Comparison of ENCODE assay signal across 9 mouse cellular contexts in the genomic region with DNA sequence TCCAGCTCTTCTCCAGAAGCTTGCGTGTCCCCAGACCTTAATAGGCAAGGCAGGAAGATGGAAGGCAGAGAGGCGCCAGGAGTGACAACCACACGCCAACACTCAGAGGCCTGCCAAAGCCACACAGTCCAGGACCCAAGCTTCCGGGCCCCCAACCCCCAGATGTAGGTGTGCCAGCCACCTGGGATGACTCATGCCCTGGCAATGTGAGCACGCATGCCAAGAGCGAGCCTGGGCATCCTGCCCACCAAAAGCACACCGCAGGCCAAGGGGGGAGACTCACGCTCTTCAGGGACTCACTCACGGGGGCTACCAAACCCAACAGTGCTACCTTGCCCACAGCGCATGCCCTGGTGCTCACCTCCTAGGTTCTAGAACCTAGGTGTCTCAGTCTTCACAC. TPM values are rescaled to one million over a fixed set of nuclear protein-coding genes. Genes with fewer than 3 reads are reported as not detected.
DNase-seq lines count a peak whose midpoint lies in the region; ATAC-seq and TF ChIP-seq lines count a peak whose summit lies in the region.
"Had no signal": no experiment of that assay in that cellular context is flagged by ENCODE, and none has a peak within 500 bp of the region (broad histone marks: within the 10 kb centered on the region; RNA-seq: fewer than 3 reads in every experiment).

No protein-coding gene starts in this region.

- no peaks in the 10 kb centered on the region for H3K9me3 ChIP-seq in heart, postnatal 0 days (replicated peaks; ENCODE audit: control insufficient read depth, low read length)
- H3K9me3 ChIP-seq in stomach, embryonic 16.5 days (replicated peaks; ENCODE audit: control insufficient read depth, low read length), result no peaks in the 10 kb centered on the region

- TF ChIP-seq CTCF in liver, adult 2 months (IDR thresholded peaks at IDR 0.05; ENCODE audit: low read depth, low read length), result no peak
- no peak for TF ChIP-seq CTCF in heart, postnatal 0 days (IDR thresholded peaks at IDR 0.05; ENCODE audit: low read depth)

- 12% methylated on average over 10 of the region's 10 CpGs for WGBS in liver, adult 2 months
- WGBS in heart, postnatal 0 days, result 23% methylated on average over 10 of the region's 10 CpGs
- 41% methylated on average over 10 of the region's 10 CpGs for WGBS in stomach, embryonic 16.5 days

- peak overlapping the region; percentile 56 for H3K4me2 ChIP-seq in heart, postnatal 0 days (ENCODE audit: low read depth, low read length)
- H3K4me2 ChIP-seq in stomach, embryonic 16.5 days (ENCODE audit: low read depth, low read length), result peak overlapping the region; percentile 80

- ATAC-seq in heart, postnatal 0 days (ENCODE audit: insufficient read depth, low read depth), result peak; percentile 56
- peak; percentile 68 for ATAC-seq in stomach, embryonic 16.5 days (ENCODE audit: insufficient read depth, low FRiP score)
- no peak for ATAC-seq in monocyte, adult 5-6 weeks (replicated peaks; ENCODE audit: insufficient number of reproducible peaks, low FRiP score, low TSS enrichment, poor library complexity, severe bottlenecking)

- TF ChIP-seq EP300 in heart, postnatal 0 days (IDR thresholded peaks at IDR 0.05; ENCODE audit: low read depth), result no peak

- H3K27ac ChIP-seq in liver, adult 2 months (replicated peaks; ENCODE audit: insufficient read depth, low read depth, low read length), result peak overlapping the region; percentile 96
- H3K27ac ChIP-seq in heart, postnatal 0 days (ENCODE audit: low read depth), result no peak overlapping the region
- H3K27ac ChIP-seq in stomach, embryonic 16.5 days (ENCODE audit: low read length), result no peak overlapping the region
- H3K27ac ChIP-seq: macrophage had no signal

- peaks cover 2% of the 10 kb centered on the region; the same call in 1 of the 2 replicates for H3K36me3 ChIP-seq in liver, adult 2 months (ENCODE audit: control insufficient read depth, insufficient read depth, low read length)
- H3K36me3 ChIP-seq in heart, postnatal 0 days (replicated peaks; ENCODE audit: control insufficient read depth, insufficient read depth, low read length), result no peaks in the 10 kb centered on the region
- H3K36me3 ChIP-seq in stomach, embryonic 16.5 days (ENCODE audit: control insufficient read depth, insufficient read depth, low read length), result no peaks in the 10 kb centered on the region

- peak overlapping the region; percentile 55 for H3K4me3 ChIP-seq in liver, adult 2 months (ENCODE audit: insufficient read depth, low read depth, low read length)
- H3K4me3 ChIP-seq in heart, postnatal 0 days (ENCODE audit: low read depth, low read length), result peak overlapping the region; percentile 39
- peak overlapping the region; percentile 47 for H3K4me3 ChIP-seq in stomach, embryonic 16.5 days (replicated peaks; ENCODE audit: low read length)

- H3K4me1 ChIP-seq in liver, adult 2 months (ENCODE audit: control insufficient read depth, insufficient read depth, low read length), result peaks cover 5% of the 10 kb centered on the region
- peaks cover 19% of the 10 kb centered on the region for H3K4me1 ChIP-seq in heart, postnatal 0 days (ENCODE audit: control insufficient read depth, insufficient read depth)
- peaks cover 2% of the 10 kb centered on the region; the same call in 1 of the 2 replicates for H3K4me1 ChIP-seq in stomach, embryonic 16.5 days (ENCODE audit: control insufficient read depth, insufficient read depth, low read length)

- DNase-seq in liver, adult 2 months (ENCODE audit: extremely low read depth, low read depth, low spot score), result peak; percentile 85
- no peak for DNase-seq in liver
- DNase-seq in cerebellum, postnatal 25 days, result peak; percentile 74 to 83
- DNase-seq in heart, postnatal 0 days (ENCODE audit: low spot score), result no peak
- peak; percentile 61 for DNase-seq in kidney, postnatal 14 days
- DNase-seq in lung, postnatal 4 days, result peak; percentile 80 to 89

- peaks cover 5% of the 10 kb centered on the region; the same call in 1 of the 2 replicates for H3K79me2 ChIP-seq in liver, adult 2 months (ENCODE audit: control insufficient read depth, insufficient read depth, low read length)

- peak overlapping the region; percentile 61 for H3K9ac ChIP-seq in liver, adult 2 months (ENCODE audit: low read depth, low read length)
- H3K9ac ChIP-seq in heart, postnatal 0 days (replicated peaks; ENCODE audit: low read depth, low read length), result no peak overlapping the region
- H3K9ac ChIP-seq in stomach, embryonic 16.5 days (ENCODE audit: low read length), result no peak overlapping the region

- no peak for TF ChIP-seq POLR2A in liver, adult 2 months (IDR thresholded peaks at IDR 0.05; ENCODE audit: extremely low read depth, insufficient read depth, low read length)

- no peaks in the 10 kb centered on the region for H3K27me3 ChIP-seq in liver, adult 2 months (ENCODE audit: control insufficient read depth, insufficient read depth, low read length)
- H3K27me3 ChIP-seq in heart, postnatal 0 days (ENCODE audit: control insufficient read depth, insufficient read depth, low read length), result peaks cover 67% of the 10 kb centered on the region
- H3K27me3 ChIP-seq in stomach, embryonic 16.5 days (ENCODE audit: control insufficient read depth, insufficient read depth, low read length), result peaks cover 31% of the 10 kb centered on the region

RNA-seq across cellular contexts. Expression of a gene that starts 0.3 kb away (rescaled TPM):
- 3.5 and 4.4 TPM in 2 replicates for total RNA-seq in liver, adult 2 months (2014; rRNA removed)
- polyA plus RNA-seq in liver, adult 2 months (2012; rRNA removed), result 8.8 and 11.9 TPM in 2 replicates
- total RNA-seq in heart, postnatal 0 days (2014; rRNA removed; ENCODE audit: low replicate concordance), result 0.66 and 8.0 TPM in 2 replicates
- polyA plus RNA-seq in heart, postnatal 0 days (2015; fragmentation: Nextera tagmentation; extraction: Ambion mirVana), result 0.16 TPM in 2 replicates
- 3.4 and 5.9 TPM in 2 replicates for polyA plus RNA-seq in stomach, embryonic 16.5 days (2015; fragmentation: Nextera tagmentation; extraction: Ambion mirVana)
- total RNA-seq in monocyte, adult 5-6 weeks (2017), result 2.6 TPM in 1 of 3 replicates, not detected in the others
- polyA plus RNA-seq: macrophage had no signal

RNA-seq across cellular contexts. Expression of a gene that starts 9.2 kb away (rescaled TPM):
- 24.2 and 26.6 TPM in 2 replicates for total RNA-seq in liver, adult 2 months (2014; rRNA removed)
- 36.8 and 37.7 TPM in 2 replicates for polyA plus RNA-seq in liver, adult 2 months (2012; rRNA removed)
- total RNA-seq in heart, postnatal 0 days (2014; rRNA removed; ENCODE audit: low replicate concordance), result 22.3 and 29.6 TPM in 2 replicates
- polyA plus RNA-seq in heart, postnatal 0 days (2015; fragmentation: Nextera tagmentation; extraction: Ambion mirVana), result 84.0 and 84.4 TPM in 2 replicates
- polyA plus RNA-seq in stomach, embryonic 16.5 days (2015; fragmentation: Nextera tagmentation; extraction: Ambion mirVana), result 97.4 and 109 TPM in 2 replicates
- 41.5 to 96.1 TPM (median 79.2 TPM) in 3 replicates for total RNA-seq in monocyte, adult 5-6 weeks (2017)

RNA-seq across cellular contexts. Expression of a gene that starts 16.0 kb away (rescaled TPM):
- total RNA-seq in liver, adult 2 months (2014; rRNA removed), result 14.2 and 14.8 TPM in 2 replicates
- polyA plus RNA-seq in liver, adult 2 months (2012; rRNA removed), result 12.3 and 13.7 TPM in 2 replicates
- total RNA-seq in heart, postnatal 0 days (2014; rRNA removed; ENCODE audit: low replicate concordance), result 13.4 and 20.4 TPM in 2 replicates
- 33.6 and 38.4 TPM in 2 replicates for polyA plus RNA-seq in heart, postnatal 0 days (2015; fragmentation: Nextera tagmentation; extraction: Ambion mirVana)
- polyA plus RNA-seq in stomach, embryonic 16.5 days (2015; fragmentation: Nextera tagmentation; extraction: Ambion mirVana), result 70.3 and 79.7 TPM in 2 replicates
- total RNA-seq in monocyte, adult 5-6 weeks (2017), result 28.2 to 45.0 TPM (median 30.5 TPM) in 3 replicates

RNA-seq across cellular contexts. Expression of a gene that starts 16.0 kb away (rescaled TPM):
- total RNA-seq in liver, adult 2 months (2014; rRNA removed), result 9.6 and 11.9 TPM in 2 replicates
- 2.5 and 2.6 TPM in 2 replicates for polyA plus RNA-seq in liver, adult 2 months (2012; rRNA removed)
- total RNA-seq in heart, postnatal 0 days (2014; rRNA removed; ENCODE audit: low replicate concordance), result 2.8 TPM in 1 of 2 replicates, not detected in the other
- polyA plus RNA-seq in heart, postnatal 0 days (2015; fragmentation: Nextera tagmentation; extraction: Ambion mirVana), result 8.2 and 10.0 TPM in 2 replicates
- polyA plus RNA-seq in stomach, embryonic 16.5 days (2015; fragmentation: Nextera tagmentation; extraction: Ambion mirVana), result 4.2 and 5.6 TPM in 2 replicates
- 1.1 to 4.4 TPM (median 3.4 TPM) in 3 replicates for total RNA-seq in monocyte, adult 5-6 weeks (2017)

RNA-seq across cellular contexts. Expression of a gene that starts 38.6 kb away (rescaled TPM):
- total RNA-seq in liver, adult 2 months (2014; rRNA removed), result not detected in 2 replicates
- polyA plus RNA-seq in liver, adult 2 months (2012; rRNA removed), result not detected in 2 replicates
- not detected in 2 replicates for total RNA-seq in heart, postnatal 0 days (2014; rRNA removed; ENCODE audit: low replicate concordance)
- polyA plus RNA-seq in heart, postnatal 0 days (2015; fragmentation: Nextera tagmentation; extraction: Ambion mirVana), result 0.18 TPM in 1 of 2 replicates, not detected in the other
- not detected in 2 replicates for polyA plus RNA-seq in stomach, embryonic 16.5 days (2015; fragmentation: Nextera tagmentation; extraction: Ambion mirVana)
- not detected in 3 replicates for total RNA-seq in monocyte, adult 5-6 weeks (2017)
- polyA plus RNA-seq: macrophage had no signal

Comparison
In these comparisons a context has a peak if more than half of its experiments do, and no peak if none do; other contexts are left out.
1. DNase-seq: peak in liver, adult 2 months (single experiment), cerebellum, postnatal 25 days (2 of 2), kidney, postnatal 14 days (single experiment) and lung, postnatal 4 days (2 of 2); none in liver (single experiment) and heart, postnatal 0 days (single experiment).
2. Peak in every context shown above with its lines, with median percentiles within 50 percentile points of each other: H3K4me3 ChIP-seq.